2 mouse cellular contexts compared by ENCODE assay signal in the genomic region with DNA sequence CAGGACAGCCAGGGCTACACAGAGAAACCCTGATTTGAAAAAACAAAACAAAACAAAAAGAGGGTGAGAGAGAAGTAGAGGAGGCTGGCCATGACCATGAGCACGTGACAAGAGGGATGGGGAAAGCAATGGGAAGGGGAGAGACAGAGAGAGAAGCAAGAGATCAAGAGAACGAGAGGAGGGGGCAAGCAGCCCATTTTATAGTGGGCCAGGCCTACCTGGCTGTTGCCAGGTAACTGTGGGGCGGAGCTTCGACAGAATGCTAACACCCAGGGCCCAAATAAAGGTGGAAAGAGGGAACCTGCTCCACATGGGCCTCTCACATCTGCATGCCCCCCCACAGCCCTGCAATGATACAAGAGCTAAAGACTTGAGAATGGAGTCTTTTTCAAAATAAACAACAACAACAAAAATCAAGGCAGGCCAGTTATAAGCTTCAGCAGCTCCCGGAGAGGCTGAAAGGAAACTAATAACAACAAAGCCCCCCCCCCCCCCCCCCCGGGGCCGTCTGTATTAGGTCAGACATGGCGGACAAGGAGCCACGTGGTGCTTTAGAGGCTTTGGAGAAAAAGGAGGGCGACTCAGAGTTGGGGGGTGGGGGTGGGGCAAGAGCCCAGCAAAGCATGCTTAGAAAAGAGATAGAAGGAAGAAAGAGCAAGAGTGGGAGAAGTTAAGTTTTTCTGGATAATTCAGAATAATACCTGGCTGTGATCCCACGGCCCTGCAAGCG.
TF ChIP-seq lines count a peak whose summit lies in the region.

No protein-coding gene starts in this region.

TF ChIP-seq in CH12.LX, 34 proteins besides CTCF, POLR2A, EP300 and RAD21:
- TF ChIP-seq CHD2 (IDR thresholded peaks at IDR 0.05; ENCODE audit: low read length): 0 out of 2 replicates have a peak, but pooled peaks have one; percentile 28
- TF ChIP-seq JUN (IDR thresholded peaks at IDR 0.05; ENCODE audit: insufficient read depth, low read depth, low read length): no peak
- TF ChIP-seq MYC (IDR thresholded peaks at IDR 0.05; ENCODE audit: low read depth, low read length): peak; percentile 14; the same call in 1 of the 2 replicates

TF ChIP-seq in ES-E14, 5 proteins besides CTCF, POLR2A, EP300 and RAD21:
- TF ChIP-seq ZNF384 (IDR thresholded peaks at IDR 0.05; ENCODE audit: low read depth, low read length) (no peak), CHD2 (IDR thresholded peaks at IDR 0.05; ENCODE audit: low read depth, low read length) (no peak), HCFC1 (IDR thresholded peaks at IDR 0.05; ENCODE audit: borderline replicate concordance, insufficient read depth, low read length) (peak; percentile 38; the same call in 1 of the 2 replicates)
